Mouse (Mus musculus) heart, embryonic 12.5 days (tissue): ENCODE results near the gene Dtymk. TPM values are rescaled to one million over a fixed set of nuclear protein-coding genes. Genes with fewer than 3 reads are reported as not detected.
"Not testable (repeated sequence)": the region's sequence is repeated elsewhere in the genome, so short reads cannot be mapped to it uniquely, and the experiment has no call there.

Source experiments
- ATAC-seq: fragments of 200-750 bp; cut with Nextera tagmentation; 2 replicates; pipeline ENCODE4 v1.8.0; 2017; ENCODE audit warnings: moderate TSS enrichment, moderate library complexity; ENCODE audit not compliant: insufficient number of reproducible peaks, low FRiP score
- H3K27ac ChIP-seq: fragments of 300-500 bp; sonication (generic); 2 replicates; pipeline ENCODE4 v1.5.1; 2016; ENCODE audit warnings: mild to moderate bottlenecking, moderate library complexity; ENCODE audit not compliant: poor library complexity, severe bottlenecking
- H3K27me3 ChIP-seq: fragments of 300-500 bp; sonication (generic); replicated peaks from 2 replicates; pipeline ENCODE4 v1.6.1; 2016; ENCODE audit warnings: mild to moderate bottlenecking, moderate library complexity
- H3K36me3 ChIP-seq: fragments of 300-500 bp; sonication (generic); 2 replicates; pipeline ENCODE4 v1.6.1; 2016; ENCODE audit warnings: mild to moderate bottlenecking, moderate library complexity
- H3K4me1 ChIP-seq: fragments of 300-500 bp; sonication (generic); replicated peaks from 2 replicates; pipeline ENCODE4 v1.6.1; 2016; ENCODE audit warnings: mild to moderate bottlenecking
- H3K4me2 ChIP-seq: fragments of 300-500 bp; sonication (generic); 2 replicates; pipeline ENCODE4 v1.6.1; 2016; ENCODE audit warnings: mild to moderate bottlenecking, moderate library complexity
- H3K4me3 ChIP-seq: fragments of 300-500 bp; sonication (generic); 2 replicates; pipeline ENCODE4 v1.5.1; 2016; ENCODE audit warnings: mild to moderate bottlenecking
- H3K9ac ChIP-seq: fragments of 300-500 bp; sonication (generic); 2 replicates; pipeline ENCODE4 v1.6.1; 2016; ENCODE audit warnings: mild to moderate bottlenecking, moderate library complexity
- H3K9me3 ChIP-seq: fragments of 300-500 bp; sonication (generic); replicated peaks from 2 replicates; pipeline ENCODE4 v1.6.1; 2016; ENCODE audit warnings: mild to moderate bottlenecking, moderate library complexity
- WGBS: fragments of 180-500 bp; shearing (Covaris S2); methylation state at CpG from one replicate; pipeline ENCODE4 v1.1.7; 2016; 5-methylcytosine and 5-hydroxymethylcytosine counted together
- polyA plus RNA-seq: library from polyadenylated mRNA; unstranded; fragments of >200 nt; fragmentation: Nextera tagmentation; extraction: Ambion mirVana; gene quantifications from 2 replicates; pipeline ENCODE4 v1.2.1, GENCODE M21; 2016

Gene Dtymk
- polyA plus RNA-seq = 183 and 191 TPM in 2 replicates

DNA sequence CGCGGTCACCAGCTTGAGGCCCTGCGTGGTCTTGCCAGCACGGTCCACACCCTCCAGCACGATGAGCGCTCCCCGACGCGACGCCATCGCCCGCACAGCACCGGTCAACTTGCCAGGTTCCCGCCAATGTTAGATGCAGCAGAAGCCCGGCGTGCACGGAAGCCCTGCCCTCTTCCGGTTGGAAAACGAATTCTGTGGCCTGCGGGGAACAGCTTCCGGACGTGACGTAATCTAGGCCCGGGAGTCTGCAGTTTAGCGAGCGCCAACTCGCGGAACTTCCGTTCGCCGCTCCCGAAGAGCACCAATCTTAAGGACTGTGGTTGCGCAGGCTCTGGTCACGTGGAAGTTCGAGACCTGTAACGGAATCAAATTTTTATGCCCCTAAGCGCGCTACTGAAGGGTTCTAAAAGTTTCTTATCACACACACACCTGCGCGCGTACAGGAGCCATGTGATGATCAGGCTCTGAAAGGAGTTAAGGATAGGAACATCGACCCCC lies at the start of gene Dtymk:
Gene Dtymk, minus strand, starts transcription at position 194 of the 498 bp plus-strand sequence.
- Histone ChIP-seq H3K9ac (peak within 1 kb of the TSS; percentile 85), H3K4me1 (peaks cover 32% of the 10 kb centered on the region), H3K27me3 (no peaks in the 10 kb centered on the region), H3K27ac (peak within 1 kb of the TSS; percentile 84), H3K36me3 (peaks cover 41% of the 10 kb centered on the region), H3K4me2 (peak within 1 kb of the TSS; percentile 79), H3K9me3 (no peaks in the 10 kb centered on the region), H3K4me3 (peak within 1 kb of the TSS; percentile 82)
- under 1% methylated on average over 42 of the region's 42 CpGs for WGBS
- ATAC-seq = peak; percentile 74

DNA sequence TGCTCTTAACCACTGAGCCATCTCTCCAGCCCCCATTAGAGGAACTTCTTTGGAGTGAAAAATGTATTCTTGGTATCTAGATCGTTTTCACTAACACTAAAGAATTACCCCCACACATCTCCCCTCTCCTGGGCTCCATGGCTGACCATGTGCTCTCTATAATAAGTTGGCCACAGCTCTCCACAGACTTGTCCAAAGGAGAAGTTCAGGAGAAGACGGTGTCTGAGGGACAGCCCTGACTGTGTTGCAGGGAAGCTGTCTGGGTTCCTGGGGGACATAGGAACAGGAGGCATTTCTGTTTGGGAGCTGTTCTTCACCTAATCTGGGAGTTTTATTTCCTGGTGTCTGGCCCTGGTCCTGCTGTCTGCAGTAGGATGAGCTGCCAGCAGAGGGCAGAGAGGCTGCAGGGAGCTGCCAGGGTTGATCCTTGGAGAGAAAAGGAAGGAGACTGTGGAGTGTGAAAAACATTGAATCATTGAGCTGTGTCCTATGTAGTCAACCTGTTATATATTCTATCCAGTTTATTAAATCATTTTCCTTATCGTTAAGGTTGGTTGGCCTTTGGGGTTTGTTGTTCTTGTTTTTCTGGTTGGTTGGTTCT lies 44.1 kb upstream of the Dtymk start:
- not testable (repeated sequence) for H3K27ac ChIP-seq, H3K9me3 ChIP-seq, H3K36me3 ChIP-seq, H3K9ac ChIP-seq, H3K4me1 ChIP-seq, H3K4me2 ChIP-seq, H3K27me3 ChIP-seq, H3K4me3 ChIP-seq, ATAC-seq
- WGBS = 48% methylated on average over 1 of the region's 3 CpGs

DNA sequence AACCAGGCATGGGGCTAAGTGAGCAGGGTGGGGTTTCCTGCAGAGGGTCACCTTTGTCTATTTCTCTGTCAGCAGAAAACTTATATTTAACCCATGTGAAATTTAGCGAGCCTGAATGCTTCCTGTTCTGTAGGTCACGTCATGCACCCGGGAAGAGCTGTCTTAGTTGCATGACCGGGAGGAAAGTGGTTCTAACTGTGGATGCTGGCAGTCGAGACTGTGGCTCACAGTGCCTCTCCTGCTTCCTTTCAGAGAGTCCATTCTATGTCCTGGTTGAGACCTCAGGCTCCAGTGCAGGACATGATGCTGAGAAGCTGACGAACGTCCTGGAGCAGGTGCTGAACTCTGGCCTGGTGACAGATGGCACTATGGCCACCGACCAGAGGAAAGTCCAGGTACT lies 36.8 kb upstream of the Dtymk start:
- 83% methylated on average over 8 of the region's 8 CpGs for WGBS
- not testable (repeated sequence) for ATAC-seq, H3K27ac ChIP-seq, H3K9ac ChIP-seq, H3K4me2 ChIP-seq, H3K27me3 ChIP-seq, H3K4me3 ChIP-seq, H3K9me3 ChIP-seq, H3K4me1 ChIP-seq
- peaks cover 14% of the 10 kb centered on the region for H3K36me3 ChIP-seq

DNA sequence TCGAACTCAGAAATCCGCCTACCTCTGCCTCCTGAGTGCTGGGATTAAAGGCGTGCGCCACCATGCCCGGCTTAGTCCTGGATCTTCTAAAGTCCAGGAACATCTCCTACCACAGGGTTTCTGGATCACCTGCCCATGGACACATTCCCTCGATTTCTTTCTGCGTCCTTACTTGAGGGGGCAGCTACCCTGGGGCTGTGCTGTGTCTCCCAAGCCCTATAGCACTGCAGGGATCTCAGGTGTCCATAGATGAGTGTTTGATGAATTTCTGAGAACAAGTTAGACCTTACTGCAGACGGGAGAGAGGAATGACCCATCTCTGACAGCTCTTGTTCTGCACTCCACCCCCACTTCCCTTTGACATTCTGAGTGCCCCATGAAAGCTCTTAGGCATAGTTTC lies 35.6 kb upstream of the Dtymk start:
- no peaks in the 10 kb centered on the region for H3K9me3 ChIP-seq
- no peak for ATAC-seq

DNA sequence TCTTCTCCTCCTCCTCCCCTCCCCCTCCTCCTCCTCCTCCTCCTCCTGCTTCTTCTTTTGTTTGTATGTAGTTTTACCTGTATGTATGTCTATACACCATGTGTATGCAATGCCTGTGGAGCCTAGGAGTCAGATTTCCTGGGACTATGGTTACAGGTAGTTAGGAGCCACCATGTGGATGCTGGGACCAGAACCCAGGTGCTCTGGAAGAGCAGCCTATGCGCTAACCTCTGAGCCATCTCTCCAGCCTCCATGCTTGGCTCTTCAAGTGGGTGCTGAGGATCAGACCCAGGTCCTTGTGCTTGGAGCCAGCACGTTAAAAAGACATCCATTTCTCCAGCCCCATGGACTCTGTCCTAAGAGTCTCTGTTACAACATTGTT lies 34.8 kb upstream of the Dtymk start:
- no peak for ATAC-seq
- WGBS = 86% methylated on average over 2 of the region's 2 CpGs
- Histone ChIP-seq H3K4me2 (no peak overlapping the region), H3K4me1 (peaks cover 7% of the 10 kb centered on the region; the same call in 1 of the 2 replicates), H3K36me3 (peaks cover 14% of the 10 kb centered on the region), H3K9ac (no peak overlapping the region), H3K27ac (no peak overlapping the region), H3K27me3 (no peaks in the 10 kb centered on the region), H3K4me3 (no peak overlapping the region), H3K9me3 (no peaks in the 10 kb centered on the region)

More for the DNA sequence above, 35.6 kb upstream of the Dtymk start:
- H3K4me2 ChIP-seq = no peak overlapping the region
- H3K27me3 ChIP-seq = no peaks in the 10 kb centered on the region
- peaks cover 7% of the 10 kb centered on the region; the same call in 1 of the 2 replicates for H3K4me1 ChIP-seq
- 86% methylated on average over 8 of the region's 8 CpGs for WGBS
- H3K9ac ChIP-seq = no peak overlapping the region
- no peak overlapping the region for H3K27ac ChIP-seq
- no peak overlapping the region for H3K4me3 ChIP-seq
- H3K36me3 ChIP-seq = peaks cover 14% of the 10 kb centered on the region

DNA sequence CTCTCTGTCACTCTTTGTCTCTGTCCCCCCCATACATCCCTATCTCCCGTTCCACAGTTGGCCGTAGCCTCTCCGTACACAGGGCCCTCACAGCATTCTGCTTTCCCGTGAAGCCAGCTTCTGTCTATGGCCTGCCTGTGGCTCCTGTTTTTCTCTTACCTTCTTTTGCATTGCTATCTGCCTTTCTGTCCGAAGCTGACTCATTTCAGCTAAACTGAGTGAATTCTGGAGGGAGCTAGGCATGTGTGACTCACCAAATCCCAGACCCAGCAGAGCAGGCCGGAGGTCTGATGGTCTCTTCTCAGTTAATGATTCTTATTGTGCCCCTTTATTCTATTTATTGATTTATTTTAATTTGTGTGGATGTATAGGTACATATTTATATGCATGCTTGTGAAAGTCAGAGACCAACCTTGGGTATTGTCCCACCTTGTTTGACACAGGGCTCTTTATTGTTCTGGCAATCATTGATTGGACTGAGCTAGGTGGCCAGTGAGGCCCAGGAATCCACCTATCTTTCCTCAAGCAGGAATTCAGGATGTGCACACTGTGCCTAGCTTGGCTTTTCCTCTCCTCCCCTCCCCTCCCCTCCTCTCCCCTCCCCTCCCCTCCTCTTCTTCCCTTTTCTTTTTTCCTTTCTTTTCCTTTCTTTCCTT lies 34.3 kb upstream of the Dtymk start:
- Histone ChIP-seq H3K27me3 (no peaks in the 10 kb centered on the region), H3K36me3 (peaks cover 14% of the 10 kb centered on the region), H3K4me2 (no peak overlapping the region), H3K9ac (no peak overlapping the region), H3K4me3 (no peak overlapping the region), H3K27ac (no peak overlapping the region), H3K4me1 (peaks cover 7% of the 10 kb centered on the region; the same call in 1 of the 2 replicates), H3K9me3 (no peaks in the 10 kb centered on the region)
- no peak for ATAC-seq
- 73% methylated on average over 6 of the region's 6 CpGs for WGBS

DNA sequence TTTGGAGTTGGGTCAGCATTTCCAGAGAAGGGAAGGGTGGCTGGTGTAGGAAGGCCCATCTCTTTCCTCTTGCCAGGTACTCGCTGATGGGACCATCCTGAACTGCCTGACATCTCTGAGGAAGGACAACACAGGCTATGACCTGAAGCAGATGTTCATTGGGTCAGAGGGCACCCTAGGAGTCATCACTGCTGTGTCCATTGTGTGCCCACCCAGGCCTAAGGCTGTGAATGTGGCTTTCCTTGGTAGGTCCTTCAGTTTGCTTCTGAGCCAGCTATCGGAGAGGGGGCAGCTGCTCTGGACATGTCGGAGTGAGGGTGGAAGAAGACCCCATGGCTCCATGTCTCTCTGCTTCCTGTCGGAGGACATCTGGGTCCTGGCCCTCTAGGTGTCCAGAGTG lies 33.5 kb upstream of the Dtymk start:
- 0 out of 2 replicates have a peak, but pooled peaks have one; percentile 18 for ATAC-seq

DNA sequence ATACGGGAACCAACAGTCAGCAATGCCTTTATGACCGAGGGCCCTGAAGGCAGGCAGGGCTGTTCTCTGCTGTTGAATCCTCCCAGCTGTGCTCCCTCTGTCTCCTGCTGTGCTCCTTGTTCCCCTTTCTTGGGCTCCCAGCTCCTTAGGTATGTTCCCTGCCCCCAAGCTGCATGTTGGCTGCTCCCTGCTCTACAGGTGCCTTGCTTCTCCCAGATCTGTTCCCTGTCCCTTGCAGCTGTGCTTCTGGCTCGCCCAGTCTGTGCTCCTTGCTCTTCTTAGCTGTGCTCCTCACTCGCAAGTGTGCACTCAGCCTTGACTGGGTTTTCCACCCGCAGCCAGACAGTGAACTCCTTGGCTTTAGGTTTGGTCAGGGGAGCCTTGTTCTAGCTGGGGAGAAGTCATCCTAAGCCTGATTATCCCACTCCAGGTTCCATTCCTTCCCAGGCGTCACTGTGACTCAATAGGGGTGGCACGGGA lies 33.0 kb upstream of the Dtymk start:
- H3K27ac ChIP-seq = no peak overlapping the region
- H3K9me3 ChIP-seq = no peaks in the 10 kb centered on the region
- H3K9ac ChIP-seq = no peak overlapping the region
- no peak for ATAC-seq
- H3K36me3 ChIP-seq = peaks cover 14% of the 10 kb centered on the region
- 87% methylated on average over 7 of the region's 7 CpGs for WGBS
- no peak overlapping the region for H3K4me2 ChIP-seq
- H3K27me3 ChIP-seq = no peaks in the 10 kb centered on the region
- H3K4me1 ChIP-seq = peaks cover 7% of the 10 kb centered on the region; the same call in 1 of the 2 replicates
- no peak overlapping the region for H3K4me3 ChIP-seq

More for the DNA sequence above, 33.5 kb upstream of the Dtymk start:
- Histone ChIP-seq H3K4me1 (peaks cover 7% of the 10 kb centered on the region; the same call in 1 of the 2 replicates), H3K36me3 (peaks cover 14% of the 10 kb centered on the region), H3K27ac (no peak overlapping the region), H3K9me3 (no peaks in the 10 kb centered on the region), H3K9ac (no peak overlapping the region), H3K4me3 (no peak overlapping the region), H3K27me3 (no peaks in the 10 kb centered on the region), H3K4me2 (no peak overlapping the region)
- WGBS = 92% methylated on average over 4 of the region's 4 CpGs

DNA sequence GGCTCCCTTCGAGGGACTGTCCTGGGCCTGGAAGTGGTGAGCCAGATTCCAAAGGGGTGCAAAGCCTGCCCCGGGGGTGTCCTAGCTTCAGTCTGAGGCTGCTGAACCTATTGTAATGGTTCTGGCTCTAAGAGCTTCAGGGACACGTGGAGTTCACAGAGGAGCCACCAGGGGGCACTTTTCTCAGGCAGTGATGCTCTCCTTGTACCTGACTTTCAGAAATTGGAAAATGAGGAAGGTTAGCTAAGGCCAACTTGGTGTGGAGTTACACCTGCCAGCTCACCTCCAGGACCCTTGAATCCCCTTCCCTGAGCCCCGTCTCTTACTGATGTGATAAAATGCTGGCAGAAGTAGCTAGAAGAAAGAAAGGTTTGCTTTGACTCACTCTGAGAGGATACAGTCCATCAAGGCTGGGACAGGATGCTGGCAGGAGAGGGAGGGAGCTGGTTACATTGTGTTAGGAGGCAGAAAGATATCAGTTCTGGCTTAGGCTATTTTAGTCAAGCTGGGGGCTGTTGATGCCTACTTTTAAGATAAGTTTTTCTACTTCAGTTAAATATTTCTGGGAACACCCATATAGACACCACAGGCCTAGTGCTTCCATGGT lies 31.1 kb upstream of the Dtymk start:
- not testable (repeated sequence) for H3K9ac ChIP-seq, H3K9me3 ChIP-seq, H3K4me1 ChIP-seq, H3K27me3 ChIP-seq, H3K27ac ChIP-seq, H3K4me3 ChIP-seq, H3K4me2 ChIP-seq
- H3K36me3 ChIP-seq = peaks cover 12% of the 10 kb centered on the region
- ATAC-seq = 0 out of 2 replicates have a peak, but pooled peaks have one; percentile 24
- WGBS = 26% methylated on average over 4 of the region's 4 CpGs

DNA sequence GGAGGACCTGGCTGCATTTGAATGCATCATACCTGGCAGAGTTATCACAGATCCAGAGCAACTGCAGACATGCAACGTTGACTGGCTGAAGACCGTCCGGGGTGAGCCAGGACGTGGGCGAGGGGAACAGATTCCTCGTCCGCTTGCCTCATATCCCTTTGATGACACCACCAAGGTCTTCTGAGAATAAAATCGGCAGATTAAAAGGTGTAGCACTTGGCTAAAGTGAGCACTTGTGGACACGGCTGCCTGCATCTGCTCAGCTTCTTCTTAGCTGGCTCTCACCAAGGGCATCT lies 24.8 kb upstream of the Dtymk start:
- H3K27me3 ChIP-seq = no peaks in the 10 kb centered on the region
- H3K9me3 ChIP-seq = no peaks in the 10 kb centered on the region
- no peak for ATAC-seq
- H3K4me3 ChIP-seq = peak overlapping the region; percentile 63
- peak overlapping the region; percentile 74 for H3K4me2 ChIP-seq
- H3K9ac ChIP-seq = no peak overlapping the region
- H3K27ac ChIP-seq = no peak overlapping the region
- peaks cover 12% of the 10 kb centered on the region; the same call in 1 of the 2 replicates for H3K4me1 ChIP-seq
- H3K36me3 ChIP-seq = peaks cover 3% of the 10 kb centered on the region
- WGBS = 94% methylated on average over 9 of the region's 9 CpGs
